Mouse (Mus musculus) C2C12 (cell line): ENCODE measurements around the gene Rufy1.

Experiments
- CEBPB ChIP-seq: IDR thresholded peaks from one replicate; pipeline ENCODE4 v1.6.1; 2011; ENCODE audit warnings: low read depth, mild to moderate bottlenecking, control low read depth, moderate library complexity
- CTCF ChIP-seq: IDR thresholded peaks from one replicate; pipeline ENCODE4 v1.5.1; 2011; ENCODE audit not compliant: control insufficient read depth, insufficient read depth, insufficient read length
- FOSL1 ChIP-seq: IDR thresholded peaks from one replicate; pipeline ENCODE4 v1.8.0; 2011; ENCODE audit warnings: mild to moderate bottlenecking, low read length; ENCODE audit not compliant: poor library complexity, insufficient read depth, severe bottlenecking
- MAX ChIP-seq: IDR thresholded peaks from one replicate; pipeline ENCODE4 v1.6.1; 2011; ENCODE audit warnings: mild to moderate bottlenecking, control low read depth
- USF1 ChIP-seq: IDR thresholded peaks from one replicate; pipeline ENCODE4 v1.6.1; 2011; ENCODE audit warnings: low read depth, mild to moderate bottlenecking, control low read depth, moderate library complexity

DNA sequence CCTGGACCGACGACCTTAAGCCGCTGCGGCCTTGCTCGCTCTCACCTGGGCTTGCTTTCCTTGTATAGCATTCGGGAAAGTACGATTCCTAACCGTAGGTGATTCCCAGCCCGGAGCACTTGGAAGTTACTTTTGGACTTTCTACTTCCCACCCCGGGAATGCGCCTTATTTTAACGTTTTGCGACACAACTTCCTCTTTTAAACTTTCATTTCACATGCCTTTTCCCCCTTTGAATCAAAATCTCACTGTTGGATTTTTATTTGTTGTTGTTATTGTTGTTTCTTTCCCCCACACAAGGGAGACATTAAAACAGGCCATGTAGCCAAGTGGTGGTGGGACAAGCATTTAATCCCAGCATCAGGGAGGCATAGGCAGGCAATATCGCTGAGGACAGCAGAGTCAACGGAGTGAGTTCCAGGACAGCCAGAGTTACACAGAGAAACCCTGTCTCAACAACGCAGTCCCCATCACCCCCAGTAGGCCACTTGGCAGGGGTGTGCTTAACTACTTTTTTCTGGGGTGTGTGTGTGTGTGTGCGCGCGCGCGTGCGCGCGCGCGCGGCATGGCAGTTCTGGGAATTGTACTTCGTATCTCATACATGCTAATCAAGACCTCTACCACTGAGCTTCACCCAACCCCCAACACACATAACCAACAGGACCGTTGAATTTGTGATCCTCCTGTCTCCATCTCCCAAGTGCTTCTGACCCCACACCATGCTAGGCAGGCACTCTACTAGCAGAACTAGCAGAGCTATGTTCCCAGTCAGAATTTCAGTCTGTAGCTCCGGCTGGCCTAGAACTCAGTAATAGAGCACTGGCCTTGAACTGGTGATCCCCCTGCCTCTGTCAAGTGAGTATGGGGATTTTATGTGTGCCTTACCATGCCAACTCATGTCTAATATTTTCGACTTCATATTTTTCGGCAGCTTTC is 476 bp upstream of the Rufy1 start:
- no peak for TF ChIP-seq CTCF
- no peak for TF ChIP-seq MAX
- no peak for TF ChIP-seq CEBPB
- peak; percentile 94 for TF ChIP-seq USF1
- no peak for TF ChIP-seq FOSL1
